Mouse (Mus musculus): ENCODE results near the gene Meis2.

Gene Meis2

GRCm38 (mm10) chr2:115854007-115854827, 211.4 kb downstream of the Meis2 start:
- DNase-seq = peak; percentile 12

- DNase-seq = no peak
These were observed 212.4 kb downstream of the Meis2 start for GRCm38 (mm10) chr2:115853221-115853620.

- DNase-seq = peak; percentile 76
These were observed 213.0 kb downstream of the Meis2 start for GRCm38 (mm10) chr2:115852615-115853014.

- no peak for DNase-seq
These were observed 213.5 kb downstream of the Meis2 start for GRCm38 (mm10) chr2:115852109-115852508.

- DNase-seq = no peak
These were observed 214.7 kb downstream of the Meis2 start for GRCm38 (mm10) chr2:115850961-115851360.

GRCm38 (mm10) chr2:115842821-115843220, 222.8 kb downstream of the Meis2 start:
- DNase-seq = no peak

GRCm38 (mm10) chr2:115836034-115836433, 229.6 kb downstream of the Meis2 start:
- no peak for DNase-seq

- peak; percentile 2 for DNase-seq
These were observed 243.3 kb downstream of the Meis2 start for GRCm38 (mm10) chr2:115822361-115822760.

- DNase-seq = no peak
These were observed 247.7 kb downstream of the Meis2 start for GRCm38 (mm10) chr2:115817959-115818358.

- no peak for DNase-seq
These were observed 251.9 kb downstream of the Meis2 start for GRCm38 (mm10) chr2:115813721-115814120.

- DNase-seq = peak; percentile 22
These were observed 252.3 kb downstream of the Meis2 start for GRCm38 (mm10) chr2:115813316-115813715.
